Mouse (Mus musculus) central nervous system, embryonic 18 days (tissue): ENCODE results near the gene Zc3h12a. TPM values are rescaled to one million over a fixed set of nuclear protein-coding genes. Genes with fewer than 3 reads are reported as not detected.

Experiments
- polyA plus RNA-seq: library from polyadenylated mRNA; depleted of rRNA; stranded (reverse); fragments of >200 nt; gene quantifications from 2 replicates; pipeline ENCODE4 v1.2.3, GENCODE M21; 2012; rRNA removed

The Zc3h12a gene
- 0.56 and 1.4 TPM in 2 replicates for polyA plus RNA-seq

GRCm38 (mm10) chr4:125127305-125128084 lies at the start of gene Zc3h12a:
TSS of gene Zc3h12a (minus strand) at chr4:125127840.

GRCm38 (mm10) chr4:125084403-125085345 lies 43.0 kb downstream of the Zc3h12a start, which contains the start of gene Meaf6:
TSS of gene Meaf6 (plus strand) at chr4:125085134.

Other genes starting within 250 kb of the Zc3h12a start
- 26.8 and 30.2 TPM in 2 replicates for gene Epha10, start 246.9 kb downstream of the Zc3h12a start, polyA plus RNA-seq
- gene 9930104L06Rik, start 190.8 kb downstream of the Zc3h12a start, polyA plus RNA-seq, result 21.3 and 23.1 TPM in 2 replicates
- gene Cdca8, start 188.5 kb downstream of the Zc3h12a start, polyA plus RNA-seq, result 12.1 and 12.6 TPM in 2 replicates
- 1.1 and 1.9 TPM in 2 replicates for gene Rspo1, start 141.4 kb downstream of the Zc3h12a start, polyA plus RNA-seq
- gene Gnl2, start 111.3 kb downstream of the Zc3h12a start, polyA plus RNA-seq, result 132 and 135 TPM in 2 replicates
- 1.6 and 1.7 TPM in 2 replicates for gene Dnali1, start 62.1 kb downstream of the Zc3h12a start, polyA plus RNA-seq
- gene Snip1, start 61.2 kb downstream of the Zc3h12a start, polyA plus RNA-seq, result 17.1 and 18.1 TPM in 2 replicates
- gene Meaf6, start 42.7 kb downstream of the Zc3h12a start, polyA plus RNA-seq, result 140 and 146 TPM in 2 replicates